Mouse (Mus musculus): ENCODE data around the gene Capn10.
"Not testable (repeated sequence)": the region's sequence is repeated elsewhere in the genome, so short reads cannot be mapped to it uniquely, and the experiment has no call there.

Capn10 gene

DNA sequence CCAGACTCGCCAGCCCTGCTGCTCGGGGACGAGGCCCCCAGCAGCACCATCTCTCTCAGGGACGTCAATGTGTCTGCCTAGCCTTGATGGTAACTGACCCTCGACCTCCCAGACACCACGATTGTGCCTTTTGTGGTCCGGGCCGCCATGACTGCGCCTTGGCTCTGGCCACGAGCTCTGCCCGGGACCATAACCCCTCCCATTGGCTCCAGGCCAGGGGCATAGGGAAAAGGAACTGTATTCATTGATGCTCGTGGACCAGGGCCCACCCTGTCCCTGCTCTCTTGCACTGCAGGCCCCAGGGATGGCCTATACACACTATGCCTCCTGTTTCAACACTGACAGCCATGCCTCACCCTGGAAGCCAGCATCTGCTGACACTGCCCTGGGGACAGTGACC lies 14.4 kb upstream of the Capn10 start:
- no peak for DNase-seq (ENCODE audit: low read depth, low spot score)

DNA sequence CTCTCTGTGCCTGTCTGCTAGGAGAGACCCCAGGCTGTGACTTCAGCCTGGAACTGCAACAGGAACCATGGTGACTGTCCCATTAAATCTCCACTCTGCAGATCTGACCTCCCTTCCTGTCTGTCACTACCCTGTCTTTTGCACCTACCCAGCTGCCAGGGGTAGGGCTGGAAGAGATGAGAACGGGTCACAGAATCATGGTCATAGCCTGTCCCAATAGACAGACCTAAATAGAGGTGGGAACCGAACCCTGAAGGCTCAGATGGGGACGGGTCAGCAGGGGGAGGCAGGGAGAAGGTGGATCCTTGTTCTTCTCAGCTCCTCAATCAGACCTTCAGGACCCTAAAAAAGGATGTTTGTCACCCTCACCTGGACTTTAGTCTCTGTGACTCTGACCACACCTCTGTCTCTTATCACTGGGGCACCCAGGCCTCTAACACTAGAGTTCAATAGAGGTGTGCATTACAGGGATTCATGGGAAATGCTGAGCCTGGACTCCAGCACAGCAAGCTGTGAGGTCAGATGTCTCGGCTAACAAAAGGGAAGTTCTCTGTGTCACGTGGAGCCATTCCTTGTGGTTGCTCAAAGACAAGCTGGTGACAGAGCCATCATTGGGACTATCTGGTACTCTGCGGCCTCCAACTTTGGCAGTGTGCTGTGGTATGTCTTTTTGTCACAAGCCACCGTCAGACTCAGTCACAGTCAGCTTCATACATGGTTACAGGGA lies 13.5 kb upstream of the Capn10 start:
- DNase-seq (ENCODE audit: low read depth, low spot score), result no peak

DNA sequence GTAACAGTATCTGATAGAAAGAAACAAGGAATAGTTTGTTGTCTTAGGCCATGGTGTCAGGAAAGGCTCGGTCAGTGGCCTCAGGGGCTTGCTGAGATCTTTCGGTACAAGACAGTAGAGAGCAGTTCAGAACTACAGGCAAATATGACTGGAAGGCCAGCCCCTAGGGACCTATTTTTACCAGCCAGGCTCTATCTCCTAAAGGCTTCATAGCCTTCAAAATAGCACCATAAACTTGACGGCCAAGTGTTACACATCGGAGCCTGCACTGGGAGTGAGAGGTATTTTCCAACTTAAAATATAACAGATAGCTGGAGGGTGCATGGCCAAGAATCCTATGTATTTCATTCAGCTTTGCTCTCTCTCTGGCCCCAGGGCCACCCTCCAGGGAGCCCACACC lies 12.7 kb upstream of the Capn10 start:
- no peak for DNase-seq (ENCODE audit: low read depth, low spot score)

DNA sequence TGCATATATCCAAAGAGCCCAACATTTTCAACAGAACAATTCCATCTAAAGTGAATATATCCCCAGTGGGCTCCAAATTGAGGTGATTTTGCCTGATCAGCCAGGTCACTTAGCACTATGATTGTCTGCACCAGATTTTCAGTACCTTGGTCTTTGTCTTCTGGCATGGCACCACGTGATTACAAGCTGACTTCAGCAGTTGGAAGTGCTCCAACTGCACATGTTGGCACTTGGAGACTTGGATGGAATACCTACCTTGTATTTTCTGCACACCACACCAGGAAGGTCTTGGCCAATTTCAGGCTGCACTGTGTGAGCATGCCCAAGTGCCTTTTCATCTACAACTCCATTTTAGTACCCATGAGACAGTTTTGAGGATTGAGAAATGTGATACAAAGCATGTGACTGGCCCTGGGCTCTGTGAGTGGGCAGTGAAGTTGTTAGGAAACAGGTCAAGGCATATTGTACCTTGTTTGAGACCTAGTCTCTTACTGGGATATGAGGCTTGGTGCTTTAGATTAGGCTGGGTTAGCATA lies 3.9 kb upstream of the Capn10 start:
- no peak for DNase-seq (ENCODE audit: low read depth, low spot score)

DNA sequence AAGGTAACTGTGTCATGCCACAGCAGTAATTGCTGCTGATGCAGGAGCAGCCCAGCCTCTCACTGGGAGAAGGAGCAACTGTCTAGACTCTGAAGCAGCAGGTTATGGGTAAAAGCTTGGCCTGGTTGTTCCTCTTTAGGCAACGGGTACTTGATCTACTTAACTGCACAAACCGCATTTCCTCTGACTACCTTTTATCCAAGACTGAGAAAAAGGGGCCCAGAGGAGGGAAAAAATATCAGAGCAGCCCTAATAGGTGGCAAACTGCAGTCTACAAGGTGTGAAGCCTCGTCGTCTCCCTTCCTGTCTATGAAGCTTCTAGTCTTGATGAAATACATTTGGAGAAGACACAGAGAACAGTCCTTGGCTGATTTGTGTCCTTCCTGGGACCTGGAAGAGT lies 565 bp upstream of the Capn10 start:
- no peak for DNase-seq (ENCODE audit: low read depth, low spot score)

DNA sequence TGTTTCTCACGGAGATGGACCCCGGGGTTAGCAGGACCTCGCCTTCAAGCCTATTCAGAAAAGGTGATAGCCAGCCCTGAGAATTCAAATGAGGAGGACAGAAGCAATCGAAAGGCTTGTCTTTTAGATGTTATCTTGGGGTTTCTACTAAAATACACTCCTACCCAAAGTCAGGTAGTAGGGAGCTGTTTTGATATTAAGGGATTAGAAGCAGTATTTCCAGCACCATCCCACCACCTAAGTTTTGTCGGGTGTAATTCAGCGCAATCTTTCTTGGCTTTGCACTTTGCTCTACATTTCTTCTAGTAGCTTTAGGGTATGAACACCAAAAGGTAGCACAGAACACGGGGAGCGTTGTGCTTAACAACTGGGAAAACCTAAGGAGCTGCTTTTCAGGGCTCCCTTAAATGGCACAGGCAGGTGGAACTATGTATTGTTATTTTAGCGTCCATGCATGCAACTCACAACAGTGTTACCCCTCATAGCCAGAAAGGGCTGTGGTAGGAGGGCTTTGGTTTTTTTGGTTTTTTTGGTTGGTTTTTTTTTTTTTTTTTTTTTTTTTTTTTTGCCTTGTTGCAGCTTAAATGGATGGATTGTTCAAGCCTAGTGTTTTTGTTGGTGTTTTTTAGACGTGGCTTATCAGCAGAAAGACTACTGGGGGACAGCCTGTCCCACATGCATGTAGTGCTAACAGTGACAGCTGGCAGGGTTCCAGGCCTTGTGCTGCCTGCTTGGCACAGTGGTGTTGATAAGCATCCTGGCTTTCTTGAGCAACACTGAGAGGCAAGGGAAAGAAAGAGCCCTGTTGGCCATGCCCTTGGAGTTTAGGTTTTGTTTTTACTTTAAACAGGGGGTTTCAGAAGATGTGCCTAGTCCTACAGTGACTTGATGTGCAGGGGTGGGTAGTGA lies 1.1 kb downstream of the Capn10 start:
- no peak for DNase-seq (ENCODE audit: low read depth, low spot score)

DNA sequence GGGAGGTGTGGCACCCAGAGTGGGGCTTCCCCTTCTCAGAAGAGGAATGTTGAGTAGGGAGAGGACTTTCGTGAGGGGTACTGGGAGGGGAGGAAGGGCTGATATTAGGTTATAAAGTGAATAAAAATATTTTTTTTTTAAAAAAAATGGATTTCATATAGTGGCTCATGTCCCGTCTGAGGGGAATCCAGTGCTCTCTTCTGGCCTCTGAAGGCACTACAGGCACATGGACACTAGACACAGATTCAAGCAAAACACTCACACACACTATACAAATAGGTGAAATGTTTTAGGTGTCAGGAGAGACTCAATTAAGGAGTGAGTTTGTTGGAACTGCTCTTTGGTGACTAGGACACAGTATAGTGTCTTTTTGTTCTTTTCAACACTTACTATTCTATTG lies 1.8 kb downstream of the Capn10 start:
- no peak for DNase-seq (ENCODE audit: low read depth, low spot score)

DNA sequence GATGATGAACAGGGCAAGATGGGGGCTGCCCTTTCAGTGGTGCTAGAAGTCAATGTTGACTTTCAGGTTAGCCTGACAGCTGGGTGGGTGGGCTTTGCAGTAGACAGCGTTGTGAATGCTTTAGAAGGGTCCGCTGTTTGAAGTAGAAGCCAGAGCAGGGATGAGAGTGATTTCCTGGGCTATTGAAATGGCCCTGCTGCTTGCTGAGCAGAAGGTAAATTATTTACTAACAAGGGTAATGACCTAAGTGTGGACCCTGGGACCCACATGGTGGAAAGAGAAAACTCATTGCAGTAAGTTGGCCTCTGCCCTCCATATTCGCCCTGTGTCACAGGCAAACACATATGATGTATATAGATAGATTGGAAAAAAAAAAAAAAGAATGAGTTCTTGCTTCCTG lies 2.3 kb downstream of the Capn10 start:
- DNase-seq (ENCODE audit: low read depth, low spot score), result no peak

DNA sequence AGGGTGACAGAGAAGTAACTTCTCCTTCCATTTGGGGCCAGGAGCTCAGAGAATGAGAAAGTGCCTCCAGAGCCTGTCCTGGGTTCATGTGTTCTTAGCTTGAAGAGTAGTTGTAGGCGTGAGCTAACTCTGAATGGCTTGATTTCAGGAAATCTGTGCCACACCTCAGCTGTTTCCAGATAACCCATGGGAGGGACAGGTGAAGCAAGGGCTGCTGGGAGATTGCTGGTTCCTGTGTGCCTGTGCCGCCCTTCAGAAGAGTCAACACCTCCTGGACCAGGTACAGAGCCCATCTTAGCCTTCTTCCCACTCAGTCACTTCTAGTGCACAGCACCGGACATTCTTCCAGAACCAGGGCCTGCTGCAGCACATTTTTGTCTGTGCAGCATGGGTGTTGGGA lies 3.6 kb downstream of the Capn10 start:
- DNase-seq (ENCODE audit: low read depth, low spot score), result no peak

DNA sequence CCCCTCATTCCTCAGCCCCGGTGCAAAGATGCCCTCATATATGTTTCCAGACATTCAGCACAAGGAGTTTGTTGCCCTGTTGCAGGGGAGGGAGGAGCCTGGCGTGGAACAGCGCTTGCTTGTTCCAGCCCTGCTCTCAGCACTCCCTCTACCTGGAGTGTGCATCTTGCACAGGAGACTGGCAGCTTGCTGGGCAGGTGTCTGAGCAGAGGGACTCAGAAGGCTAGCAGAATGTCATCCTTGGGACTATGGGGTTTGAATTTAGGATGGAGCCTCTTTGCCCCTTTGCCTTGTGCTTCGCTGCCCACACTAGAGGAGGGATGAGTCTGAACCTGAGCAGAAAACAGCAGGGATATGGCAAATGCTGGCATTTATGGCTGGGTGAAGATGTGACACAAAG lies 5.6 kb downstream of the Capn10 start:
- no peak for DNase-seq (ENCODE audit: low read depth, low spot score)

DNA sequence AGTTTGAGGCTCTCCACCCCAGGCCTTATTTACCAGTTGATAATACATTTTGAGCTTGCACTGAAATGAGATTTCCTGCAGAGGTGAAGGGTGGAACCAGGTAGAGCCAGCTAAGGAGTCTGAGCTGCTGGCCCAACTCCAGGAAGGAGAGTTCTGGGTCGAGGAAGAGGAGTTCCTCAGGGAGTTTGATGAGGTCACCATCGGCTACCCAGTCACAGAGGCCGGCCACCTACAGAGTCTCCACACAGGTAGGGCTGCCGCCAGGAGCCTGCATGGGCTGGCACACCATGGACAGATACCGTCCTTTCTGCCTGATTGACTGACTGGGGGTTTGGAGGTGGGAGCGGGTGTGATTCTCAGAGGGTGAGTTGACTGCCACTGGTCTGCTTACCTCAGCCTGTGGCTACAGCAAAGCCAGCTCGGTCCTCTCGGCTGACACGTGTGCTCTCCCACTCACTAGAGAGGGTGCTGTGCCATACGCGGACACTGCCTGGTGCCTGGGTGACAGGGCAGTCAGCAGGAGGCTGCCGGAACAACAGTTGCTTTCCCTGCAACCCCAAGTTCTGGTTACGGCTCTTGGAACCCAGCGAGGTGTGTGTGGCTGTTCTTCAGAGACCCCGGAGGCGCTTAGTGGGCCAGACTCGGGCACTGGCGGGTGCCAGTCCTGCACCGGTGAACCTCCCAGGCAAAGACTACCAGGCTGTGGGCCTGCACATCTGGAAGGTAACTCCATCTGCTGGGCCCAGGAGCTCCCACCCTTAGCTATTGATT lies 9.2 kb downstream of the Capn10 start:
- DNase-seq (ENCODE audit: low read depth, low spot score), result no peak

DNA sequence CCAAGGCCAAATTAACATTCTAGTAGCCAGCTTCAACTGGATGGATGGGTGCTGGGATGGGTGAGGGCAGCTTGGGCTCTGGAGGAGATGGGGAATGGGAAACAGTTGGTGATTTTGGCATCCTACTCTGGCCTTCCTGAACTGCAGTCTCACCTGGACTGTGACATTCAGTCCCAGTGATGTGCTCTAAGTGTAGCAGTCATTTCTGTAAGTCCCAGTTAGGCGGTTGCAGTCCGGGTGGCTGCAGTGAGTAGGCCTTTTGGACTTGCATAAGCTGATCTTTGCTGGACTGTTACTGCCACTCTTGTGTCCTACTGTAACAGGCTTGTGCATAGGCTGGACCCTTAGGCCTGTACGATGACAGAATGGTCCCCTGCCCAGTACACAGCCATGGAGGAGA lies 13.8 kb downstream of the Capn10 start:
- DNase-seq (ENCODE audit: low read depth, low spot score), result no peak

DNA sequence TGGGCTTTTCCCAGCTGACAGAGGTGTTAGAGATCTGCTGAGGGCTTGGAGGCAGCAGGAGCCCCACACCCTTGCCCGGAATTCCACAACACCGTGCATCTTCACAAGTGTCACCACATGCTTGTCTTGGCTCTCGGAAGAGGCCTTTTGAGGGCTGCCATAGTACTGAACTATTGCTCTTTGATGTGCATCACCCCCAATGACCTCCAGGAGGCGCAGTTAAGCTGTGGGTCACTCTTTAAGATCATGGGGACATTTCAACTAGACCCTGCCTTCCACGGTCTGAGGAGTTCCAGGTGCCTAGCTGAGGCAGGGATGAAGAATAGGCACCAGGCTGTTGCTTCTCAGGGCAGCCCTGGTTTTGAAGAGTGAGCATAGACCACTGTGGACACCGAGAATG lies 15.2 kb downstream of the Capn10 start:
- DNase-seq (ENCODE audit: low read depth, low spot score), result no peak

DNA sequence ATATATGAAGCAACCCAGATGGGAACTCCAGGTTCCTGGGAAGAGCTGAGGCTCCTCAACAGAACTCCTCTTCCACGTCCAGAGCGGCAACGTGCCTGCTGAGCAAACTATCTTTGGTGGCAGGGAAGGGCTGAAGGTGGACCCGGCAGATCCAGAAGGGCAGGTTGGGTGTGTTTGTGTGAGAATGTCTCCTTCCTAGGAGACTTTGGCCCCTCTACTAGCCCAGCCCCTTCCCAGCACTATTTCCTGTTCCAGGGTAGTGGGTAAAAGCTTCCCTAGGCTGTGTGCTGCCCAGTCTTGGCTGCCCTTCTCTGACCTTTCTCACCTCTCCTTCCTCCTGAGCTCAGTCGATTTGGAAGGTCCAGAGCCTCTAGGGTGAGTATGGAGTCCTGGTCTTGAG lies 16.4 kb downstream of the Capn10 start, which contains the start of gene Gpr35:
Gpr35 (plus strand) TSS at position 259 of the 400 bp plus-strand sequence.
- no peak for DNase-seq (ENCODE audit: low read depth, low spot score)

DNA sequence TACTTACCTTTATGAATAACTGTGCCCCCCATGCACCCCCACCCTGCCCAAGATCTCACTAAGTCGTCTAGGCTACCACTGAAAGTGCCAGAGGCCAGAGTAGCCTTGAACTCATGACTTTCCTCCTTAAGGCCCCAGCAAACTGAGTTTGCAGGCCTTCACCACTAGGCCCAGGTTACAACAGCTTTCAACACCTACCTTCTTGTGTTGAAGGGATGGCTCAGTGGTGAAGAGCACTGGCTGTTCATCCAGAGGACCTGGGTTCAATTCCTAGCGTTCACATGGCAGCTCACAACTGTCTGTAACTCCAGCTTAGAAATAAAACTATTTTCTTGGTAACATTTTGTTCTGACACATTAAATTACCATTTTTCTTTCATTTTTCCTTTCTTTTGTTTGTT lies 19.5 kb downstream of the Capn10 start:
- no peak for DNase-seq (ENCODE audit: low read depth, low spot score)

DNA sequence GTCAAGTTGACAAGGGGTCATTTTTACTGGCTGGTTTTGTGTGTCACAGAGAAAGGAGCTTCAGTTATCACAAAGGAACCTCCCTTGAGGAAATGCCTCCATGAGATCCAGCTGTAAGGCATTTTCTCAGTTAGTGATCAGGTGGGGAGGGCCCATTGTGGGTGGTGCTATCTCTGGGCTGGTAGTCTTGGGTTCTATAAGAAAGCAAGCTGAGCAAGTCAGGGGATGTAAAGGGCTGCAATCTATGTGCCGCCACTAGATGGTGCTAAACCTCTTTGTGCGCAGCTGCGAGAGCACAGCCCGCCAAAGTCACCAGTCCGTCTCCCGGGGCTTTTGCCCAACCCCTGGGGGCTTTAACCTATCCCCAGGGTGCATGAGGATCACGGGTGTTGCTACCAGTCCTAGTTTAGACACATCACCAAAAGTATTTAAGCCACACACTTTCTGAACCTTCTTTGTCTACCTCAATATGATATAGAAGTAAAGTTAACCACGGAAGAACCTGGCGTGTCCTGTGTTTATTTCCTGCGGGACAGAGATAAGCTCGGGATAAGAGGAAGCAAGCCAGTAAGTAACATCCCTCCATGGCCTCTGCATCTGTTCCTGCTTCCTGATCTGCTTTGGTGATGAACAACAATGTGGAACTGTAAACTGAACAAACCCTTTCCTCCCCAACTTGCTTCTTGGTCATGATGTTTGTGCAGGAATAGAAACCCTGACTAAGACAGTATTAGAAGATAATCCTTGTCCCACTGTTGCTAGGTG lies 22.6 kb downstream of the Capn10 start:
- not testable (repeated sequence) for DNase-seq (ENCODE audit: low read depth, low spot score)

DNA sequence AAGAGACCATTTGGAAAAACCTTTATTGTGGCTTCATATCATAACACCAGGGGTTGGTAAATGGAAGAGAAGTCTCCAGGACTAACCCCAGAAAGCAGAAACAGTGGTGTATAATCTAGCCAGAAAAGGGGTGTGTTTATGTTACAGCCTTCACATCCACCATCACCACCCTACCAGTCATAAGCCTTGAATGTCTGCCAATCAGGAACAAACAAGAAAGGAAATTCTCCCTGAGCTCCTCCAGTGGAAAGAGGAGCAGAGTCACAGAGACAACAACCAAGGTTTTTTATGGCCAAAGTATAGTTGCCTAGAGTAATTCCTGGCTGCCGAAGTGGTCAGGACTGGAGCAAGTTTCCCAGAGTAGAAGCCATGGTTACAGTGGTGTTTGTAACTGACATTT lies 24.8 kb downstream of the Capn10 start:
- DNase-seq (ENCODE audit: low read depth, low spot score), result no peak

DNA sequence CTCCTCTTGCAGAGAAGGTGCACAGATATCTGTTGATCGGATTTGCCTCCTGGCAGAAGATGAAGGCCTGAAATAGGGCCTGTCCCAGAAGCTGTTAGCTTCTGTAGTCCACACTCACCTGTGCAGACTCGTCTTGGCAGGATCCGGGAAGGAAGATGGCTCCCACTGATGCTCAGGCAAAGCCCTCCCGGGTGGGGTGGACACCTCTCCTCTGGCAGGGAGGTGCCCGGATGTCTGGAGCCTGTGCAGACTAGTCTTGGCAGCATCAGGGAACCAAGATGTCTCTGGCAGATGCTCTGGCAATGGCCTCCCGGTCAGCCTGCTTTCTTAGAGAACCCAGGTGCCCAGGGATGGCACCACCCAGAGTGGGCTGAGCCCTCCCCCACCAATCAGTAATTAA lies 36.6 kb downstream of the Capn10 start:
- not testable (repeated sequence) for DNase-seq (ENCODE audit: low read depth, low spot score)

DNA sequence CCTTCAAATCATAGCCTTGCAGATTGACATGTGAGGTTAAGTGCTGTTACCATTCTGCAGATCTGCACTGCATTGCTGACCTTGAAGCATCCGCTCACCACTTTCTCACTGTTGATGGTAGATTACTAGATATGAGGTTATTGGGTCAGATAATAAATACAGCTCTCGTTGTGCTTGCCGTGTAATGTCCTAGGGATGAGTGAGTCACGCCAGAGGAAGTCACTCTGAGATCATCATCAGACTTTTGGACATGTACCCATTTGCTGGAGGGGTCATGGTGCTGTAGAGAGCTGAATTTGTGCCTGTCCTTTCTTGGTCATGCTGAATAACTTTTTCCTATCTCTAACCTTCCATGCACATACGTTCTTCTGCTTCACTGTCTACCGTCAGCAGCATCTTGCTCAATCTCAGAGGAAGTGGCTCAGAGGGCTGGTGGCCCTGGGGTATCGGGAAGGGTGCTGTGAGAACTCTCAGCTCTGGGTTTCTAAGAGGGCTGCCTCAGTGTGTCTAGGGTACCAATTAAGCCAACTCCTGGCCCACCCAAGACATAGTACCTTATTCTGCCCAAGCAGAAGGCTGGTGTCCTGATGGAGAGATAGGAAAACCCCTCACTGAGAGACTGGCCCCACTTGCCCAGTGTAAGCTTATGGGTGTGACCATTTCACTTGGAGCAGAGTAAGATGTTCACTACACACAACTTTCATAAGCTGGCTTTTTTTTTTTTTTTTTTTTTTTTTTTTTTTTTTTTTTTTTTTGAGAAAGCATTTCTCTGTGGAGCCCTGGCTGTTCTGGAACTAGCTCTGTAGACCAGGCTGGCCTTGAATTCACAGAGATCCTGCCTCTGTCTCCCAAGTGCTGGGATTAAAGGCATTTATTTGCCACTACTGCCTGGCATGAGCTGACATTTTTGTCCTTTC lies 38.0 kb downstream of the Capn10 start:
- no peak for DNase-seq (ENCODE audit: low read depth, low spot score)

DNA sequence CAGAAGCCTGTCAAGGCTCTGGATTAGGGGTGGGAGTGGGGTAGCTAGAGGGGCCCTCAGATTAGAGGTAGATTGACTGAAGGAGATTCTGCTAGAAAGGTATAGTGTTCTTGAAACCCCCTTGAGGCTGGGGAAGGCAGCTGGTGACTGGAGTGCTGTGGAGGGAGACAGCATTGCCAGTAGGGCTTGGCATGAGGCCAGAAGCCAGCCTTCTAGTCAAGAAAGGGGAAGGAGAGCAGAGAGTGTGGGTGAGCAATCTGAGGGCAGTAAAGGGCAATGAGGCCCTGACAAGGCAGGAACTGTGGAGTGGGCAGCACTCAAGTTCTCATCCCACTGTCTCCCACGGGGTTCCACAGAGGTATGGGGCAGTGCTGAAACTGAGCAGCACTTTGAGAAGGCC lies 38.7 kb downstream of the Capn10 start:
- DNase-seq (ENCODE audit: low read depth, low spot score), result no peak

Measured in retina, postnatal 7 days (tissue).